In the genomic region with DNA sequence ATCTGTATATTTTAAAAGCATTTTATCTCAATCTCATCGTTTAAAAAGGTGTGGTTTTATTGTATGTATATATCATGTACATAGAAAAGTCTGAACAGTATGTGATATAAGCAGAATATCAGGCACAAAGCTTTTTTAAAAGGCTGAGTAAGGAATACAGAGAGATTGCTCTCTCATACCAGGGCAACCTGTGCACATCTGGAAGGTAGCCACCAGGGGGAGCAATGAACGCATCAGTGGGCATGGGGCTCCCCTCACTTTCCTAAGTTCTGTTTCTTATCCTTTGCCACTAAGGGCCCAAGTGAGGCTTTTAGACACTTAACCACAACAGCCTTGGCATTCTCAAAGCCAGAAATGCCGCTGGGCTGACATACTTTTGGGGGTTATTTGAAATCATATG, we compare ENCODE assay signal across 8 mouse cellular contexts.
DNase-seq lines count a peak whose midpoint lies in the region; ATAC-seq and TF ChIP-seq lines count a peak whose summit lies in the region.

No protein-coding gene starts in this region.

- intact Hi-C loops in heart, postnatal 25 days (cut with DNase I) = loop anchor here (1.0 to 2.0 kb wide), 2 partner anchors 61 to 190 kb away; no protein-coding TSS in a partner anchor

- no peaks in the 10 kb centered on the region for H3K9me3 ChIP-seq in forebrain, embryonic 16.5 days (ENCODE audit: control insufficient read depth, low read length)
- H3K9me3 ChIP-seq in hindbrain, embryonic 13.5 days = no peaks in the 10 kb centered on the region

- 37% methylated on average over 3 of the region's 3 CpGs for WGBS in forebrain, embryonic 16.5 days
- WGBS in hindbrain, embryonic 13.5 days = 31% methylated on average over 3 of the region's 3 CpGs
- WGBS in spleen, adult 2 months = 12% methylated on average over 3 of the region's 3 CpGs

- no peak overlapping the region for H3K27ac ChIP-seq in forebrain, embryonic 16.5 days (ENCODE audit: low read length)
- no peak overlapping the region for H3K27ac ChIP-seq in hindbrain, embryonic 13.5 days
- H3K27ac ChIP-seq in spleen, adult 2 months (ENCODE audit: insufficient read depth, low read length) = no peak overlapping the region

- no peak overlapping the region for H3K9ac ChIP-seq in forebrain, embryonic 16.5 days (replicated peaks; ENCODE audit: low read depth, low read length)
- H3K9ac ChIP-seq in hindbrain, embryonic 13.5 days = no peak overlapping the region

- no peak for TF ChIP-seq POLR2A in brain, embryonic 14.5 days (IDR thresholded peaks at IDR 0.05; ENCODE audit: borderline replicate concordance, extremely low read depth, insufficient read depth, insufficient read length, poor library complexity, severe bottlenecking)
- TF ChIP-seq POLR2A in spleen, adult 2 months (IDR thresholded peaks at IDR 0.05; ENCODE audit: low read depth, low read length) = no peak

- H3K4me3 ChIP-seq in forebrain, embryonic 16.5 days (replicated peaks; ENCODE audit: low read length) = no peak overlapping the region
- no peak overlapping the region for H3K4me3 ChIP-seq in hindbrain, embryonic 13.5 days
- no peak overlapping the region for H3K4me3 ChIP-seq in spleen, adult 2 months (ENCODE audit: extremely low read depth, insufficient read depth, insufficient read length)

- DNase-seq in heart, adult 11 months = peak; percentile 95
- DNase-seq in heart, postnatal 25 days (ENCODE audit: low spot score) = no peak
- peak; percentile 82 for DNase-seq in brain, embryonic 14.5 days (ENCODE audit: low read depth)
- peak; percentile 39 to 45 for DNase-seq in layer of hippocampus, postnatal 36 days
- peak; percentile 23 to 56 for DNase-seq in spleen, adult 2 months (ENCODE audit: low read depth in 1 of 2, low spot score in 2 of 2)

- no peaks in the 10 kb centered on the region for H3K27me3 ChIP-seq in forebrain, embryonic 16.5 days (replicated peaks; ENCODE audit: control insufficient read depth, insufficient read depth, low read length)
- H3K27me3 ChIP-seq in hindbrain, embryonic 13.5 days = no peaks in the 10 kb centered on the region
- H3K27me3 ChIP-seq in spleen, adult 2 months (ENCODE audit: control insufficient read depth, insufficient read depth, low read length) = no peaks in the 10 kb centered on the region

- peaks cover 2% of the 10 kb centered on the region for H3K4me1 ChIP-seq in forebrain, embryonic 16.5 days (replicated peaks; ENCODE audit: control insufficient read depth, insufficient read depth, low read length)
- peaks cover 6% of the 10 kb centered on the region for H3K4me1 ChIP-seq in hindbrain, embryonic 13.5 days (replicated peaks)
- no peaks in the 10 kb centered on the region for H3K4me1 ChIP-seq in spleen, adult 2 months (ENCODE audit: control insufficient read depth, insufficient read depth, insufficient read length)

- peak; percentile 62 for ATAC-seq in forebrain, embryonic 16.5 days
- ATAC-seq in hindbrain, embryonic 13.5 days (ENCODE audit: low FRiP score) = peak; percentile 61; the same call in 1 of the 2 replicates
- peak; percentile 89 for ATAC-seq in megakaryocyte progenitor cell, adult 5-6 weeks (replicated peaks; ENCODE audit: poor library complexity)

- no peaks in the 10 kb centered on the region; the same call in 1 of the 2 replicates for H3K36me3 ChIP-seq in forebrain, embryonic 16.5 days (ENCODE audit: control insufficient read depth, insufficient read depth)
- peaks cover 17% of the 10 kb centered on the region; the same call in 1 of the 2 replicates for H3K36me3 ChIP-seq in hindbrain, embryonic 13.5 days
- no peaks in the 10 kb centered on the region for H3K36me3 ChIP-seq in spleen, adult 2 months (ENCODE audit: control insufficient read depth, insufficient read depth, low read length)

- H3K4me2 ChIP-seq in forebrain, embryonic 16.5 days (ENCODE audit: low read length) = no peak overlapping the region
- H3K4me2 ChIP-seq in hindbrain, embryonic 13.5 days = no peak overlapping the region

- peak; percentile 87 for TF ChIP-seq CTCF in brain, embryonic 14.5 days (IDR thresholded peaks at IDR 0.05; ENCODE audit: borderline replicate concordance, extremely low read depth, insufficient read depth, insufficient read length)
- TF ChIP-seq CTCF in spleen, adult 2 months (IDR thresholded peaks at IDR 0.05; ENCODE audit: extremely low read depth, insufficient read depth, insufficient read length, insufficient replicate concordance) = peak; percentile 69; the same call in 1 of the 2 replicates
